Mouse (Mus musculus): Measurements from ENCODE around the gene Mef2b. TPM values are rescaled to one million over a fixed set of nuclear protein-coding genes. Genes with fewer than 3 reads are reported as not detected.
"Not testable (repeated sequence)": the region's sequence is repeated elsewhere in the genome, so short reads cannot be mapped to it uniquely, and the experiment has no call there.

Mef2b gene
- total RNA-seq, 2 experiments from 2014 or later: 0.46 to 0.49 TPM

DNA sequence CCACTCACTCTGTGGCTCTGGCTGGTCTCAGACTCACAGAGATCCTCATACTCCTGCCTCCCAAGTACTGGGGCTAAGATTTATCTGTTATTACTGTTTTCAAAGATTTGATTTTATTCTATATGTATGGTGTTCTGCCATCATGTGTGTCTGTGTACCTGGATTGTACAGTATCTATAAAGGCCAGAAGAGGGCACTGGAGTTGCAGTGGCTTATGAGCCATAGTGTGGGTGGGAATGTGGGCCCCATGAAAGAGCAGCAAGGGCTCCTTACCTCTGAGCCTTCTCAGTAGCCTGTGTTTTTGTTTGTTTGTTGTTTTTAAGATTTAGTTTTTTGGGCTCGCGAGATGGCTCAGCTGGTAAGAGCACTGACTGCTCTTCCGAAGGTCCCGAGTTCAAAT is 39.6 kb downstream of the Mef2b start:
- no peak for DNase-seq

DNA sequence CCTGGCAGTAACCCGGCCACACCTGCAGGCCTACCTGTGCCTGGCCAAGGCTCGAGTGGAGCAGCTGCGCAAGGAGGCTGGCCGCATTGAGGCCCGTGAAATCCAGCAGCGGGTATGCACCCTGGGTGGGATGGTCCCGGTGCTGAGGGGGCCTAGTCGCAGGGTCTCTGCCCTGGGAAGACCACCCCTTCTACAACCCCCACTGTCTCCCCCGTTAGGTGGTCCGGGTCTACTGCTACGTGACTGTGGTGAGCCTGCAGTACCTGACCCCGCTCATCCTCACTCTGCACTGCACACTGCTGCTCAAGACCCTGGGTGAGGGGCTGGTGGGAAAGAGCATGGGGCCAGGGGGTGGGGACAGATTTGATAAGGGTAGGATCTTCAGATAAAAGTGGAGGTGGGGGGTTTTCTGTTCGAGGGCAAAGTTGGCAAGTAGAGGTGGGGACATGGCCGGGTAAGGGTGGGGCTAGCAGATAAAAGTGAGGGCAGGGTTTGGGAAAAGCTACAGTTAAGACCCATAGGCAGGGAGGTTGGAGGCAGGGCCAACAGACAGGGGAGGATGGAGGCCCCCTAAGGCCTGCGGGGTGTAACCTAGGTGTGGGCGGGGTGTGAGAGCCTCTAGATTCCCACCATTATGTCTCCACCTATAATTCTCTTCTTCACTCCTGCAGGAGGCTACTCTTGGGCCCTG is 41.8 kb downstream of the Mef2b start:
- DNase-seq: no peak

DNA sequence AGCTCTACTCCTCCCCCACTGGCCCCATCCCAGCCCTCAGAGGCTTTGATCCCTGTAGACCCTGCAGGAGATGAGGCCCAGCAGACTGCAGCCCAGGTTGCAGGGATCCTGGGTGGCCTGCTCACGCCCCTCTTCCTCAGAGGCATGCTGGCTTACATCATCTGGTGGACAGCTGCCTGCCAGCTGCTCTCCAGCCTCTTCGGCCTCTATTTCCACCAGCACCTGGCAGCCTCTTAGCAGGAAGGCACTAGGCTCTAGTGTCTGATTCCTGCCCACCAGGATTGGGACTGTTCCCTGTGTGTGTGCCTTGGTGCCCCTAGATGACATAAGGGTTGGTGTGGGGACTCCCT is 42.4 kb downstream of the Mef2b start:
- DNase-seq: no peak

DNA sequence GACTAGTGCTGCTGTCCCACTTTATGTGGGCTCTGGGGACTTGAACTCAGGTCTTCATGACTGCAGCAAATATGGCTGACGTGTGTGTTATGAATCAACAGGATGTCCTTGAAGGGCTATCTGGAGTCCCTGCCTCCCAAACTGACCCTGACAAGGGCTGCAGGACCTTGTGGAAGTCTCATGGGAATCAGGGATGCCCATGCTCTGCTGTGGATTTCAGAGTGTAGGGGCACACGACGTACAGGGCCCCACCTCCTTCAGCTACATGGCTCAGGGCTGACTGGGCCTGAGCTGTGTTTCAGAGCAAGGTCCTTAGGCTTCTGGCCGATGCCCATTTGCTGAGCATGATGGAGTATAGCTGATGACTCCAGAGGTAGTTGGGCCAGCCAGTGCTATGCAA is 43.7 kb downstream of the Mef2b start:
- peak in 1 of 2 experiments; percentile 29 for DNase-seq

DNA sequence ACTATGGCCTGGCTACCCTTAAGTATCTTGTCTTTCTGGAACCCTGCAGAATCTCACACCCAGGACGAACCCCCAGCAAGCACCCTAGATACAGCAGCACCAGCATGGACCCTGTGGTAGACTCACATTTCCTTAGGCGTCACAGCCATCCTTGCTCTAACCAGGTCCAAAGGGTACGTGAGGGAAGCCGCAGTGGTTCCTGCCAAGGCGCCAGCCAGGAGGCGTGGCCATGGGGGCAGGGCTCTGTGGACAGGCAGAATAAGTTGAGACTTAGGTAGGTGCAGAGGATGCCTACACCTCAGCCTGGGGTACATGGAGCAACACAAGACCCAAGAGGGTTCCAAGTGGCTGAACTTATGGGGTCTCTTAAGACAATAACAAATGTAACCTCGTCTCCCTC is 49.2 kb downstream of the Mef2b start:
- DNase-seq: peak in 1 of 2 experiments; percentile 47

DNA sequence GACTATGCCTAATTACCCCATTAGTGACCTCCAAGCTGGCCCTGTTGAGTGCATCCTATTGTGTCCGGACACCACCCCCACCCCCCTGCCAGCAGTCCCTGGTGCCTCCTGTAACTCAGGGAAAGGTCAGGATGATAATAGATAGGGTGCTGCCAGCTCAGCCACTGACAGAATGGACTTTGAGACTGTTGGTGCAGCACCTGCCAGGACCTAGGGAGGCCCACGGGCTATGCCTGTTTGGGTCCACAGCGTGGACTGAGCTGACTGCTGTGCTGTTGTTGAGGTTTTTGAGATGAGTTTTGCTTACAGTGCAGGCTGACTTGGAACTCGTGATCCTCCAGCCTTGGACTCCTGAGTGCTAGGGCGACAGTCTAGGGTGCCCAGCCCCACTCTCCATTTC is 53.7 kb downstream of the Mef2b start:
- no peak for DNase-seq

DNA sequence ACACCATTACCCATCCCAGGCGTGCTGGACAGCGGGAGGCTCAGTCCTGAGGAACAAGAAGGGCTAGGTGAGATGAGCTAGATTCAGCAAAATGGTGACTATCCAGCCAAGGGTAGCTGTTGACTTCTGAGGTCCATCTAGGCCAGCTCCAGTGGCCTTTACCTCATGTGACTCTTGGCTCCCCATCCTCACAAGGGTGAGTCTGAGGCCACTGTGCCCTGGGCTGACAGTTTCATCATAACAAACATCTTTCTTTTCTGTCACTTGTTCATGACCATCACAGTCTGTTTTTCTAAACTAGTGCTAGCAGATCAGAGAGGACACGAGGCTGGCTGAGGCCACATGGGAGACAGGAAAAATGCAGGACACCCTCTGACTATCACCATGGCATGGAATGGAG is 54.7 kb downstream of the Mef2b start:
- peak in 1 of 2 experiments; percentile 53 for DNase-seq

DNA sequence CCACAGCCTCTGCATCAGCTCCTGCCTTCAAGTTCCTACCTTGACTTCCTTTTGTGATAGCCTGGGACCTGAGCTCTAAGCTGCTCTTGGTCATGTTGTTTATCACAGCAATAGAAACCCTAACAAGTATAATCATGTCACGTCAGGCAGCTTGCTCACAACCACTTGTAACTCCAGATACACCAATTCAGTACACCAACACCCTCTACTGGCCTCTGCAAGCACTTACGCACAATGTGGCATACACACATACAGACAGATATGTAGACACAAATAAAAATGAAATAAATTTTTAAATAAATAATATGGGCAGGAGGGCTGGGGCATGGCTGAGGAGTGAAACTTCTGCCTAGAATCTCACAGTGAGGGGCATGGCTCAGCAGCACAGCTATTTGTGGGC is 56.3 kb downstream of the Mef2b start:
- no peak for DNase-seq

DNA sequence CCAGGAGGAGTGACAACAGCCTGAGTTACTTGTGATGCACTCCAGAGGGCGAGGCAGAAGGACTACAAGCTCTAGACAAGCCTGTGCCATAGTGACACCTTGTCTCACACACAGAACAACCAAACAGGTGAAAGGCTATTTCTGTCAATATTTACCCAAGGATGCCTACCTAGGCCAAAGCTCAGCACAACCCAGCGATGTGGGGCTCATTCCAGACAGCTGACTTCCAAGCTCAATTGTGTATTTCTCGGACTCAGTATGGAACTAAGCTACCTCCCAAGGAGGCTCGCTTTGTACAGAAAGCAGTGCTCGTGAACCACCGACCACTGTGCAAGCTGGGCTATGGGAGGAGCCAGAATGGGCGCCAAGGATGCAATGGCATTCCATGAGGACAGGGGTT is 58.1 kb downstream of the Mef2b start:
- no peak for DNase-seq

DNA sequence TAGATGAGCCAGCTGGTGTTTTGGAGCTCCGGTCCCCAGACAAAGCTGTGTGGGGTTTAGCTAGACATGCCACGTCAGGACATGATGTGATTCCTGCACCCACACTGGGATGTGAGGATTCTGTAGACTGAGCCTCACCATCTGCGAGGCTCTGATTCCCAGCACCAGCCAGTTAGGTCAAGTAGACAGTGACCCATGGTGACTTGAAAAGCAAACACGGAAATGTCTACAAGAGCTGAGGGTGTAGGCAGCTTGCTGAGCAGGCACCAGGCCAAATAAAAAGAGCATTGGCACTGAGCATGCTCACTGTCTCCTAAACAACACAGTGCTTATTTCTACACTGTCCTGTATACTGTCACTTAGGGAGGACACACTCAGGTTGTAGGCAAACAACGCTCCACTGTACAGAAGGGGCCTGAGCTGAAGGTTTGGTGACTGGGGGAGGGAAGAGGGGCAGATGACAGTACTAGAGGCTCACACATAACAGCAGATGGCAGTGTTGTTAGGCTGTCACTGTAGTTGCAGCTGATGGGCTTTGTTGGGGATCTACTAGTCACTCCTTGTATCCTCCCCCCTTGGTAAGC is 60.7 kb downstream of the Mef2b start:
- peak in 1 of 2 experiments; percentile 31 for DNase-seq

DNA sequence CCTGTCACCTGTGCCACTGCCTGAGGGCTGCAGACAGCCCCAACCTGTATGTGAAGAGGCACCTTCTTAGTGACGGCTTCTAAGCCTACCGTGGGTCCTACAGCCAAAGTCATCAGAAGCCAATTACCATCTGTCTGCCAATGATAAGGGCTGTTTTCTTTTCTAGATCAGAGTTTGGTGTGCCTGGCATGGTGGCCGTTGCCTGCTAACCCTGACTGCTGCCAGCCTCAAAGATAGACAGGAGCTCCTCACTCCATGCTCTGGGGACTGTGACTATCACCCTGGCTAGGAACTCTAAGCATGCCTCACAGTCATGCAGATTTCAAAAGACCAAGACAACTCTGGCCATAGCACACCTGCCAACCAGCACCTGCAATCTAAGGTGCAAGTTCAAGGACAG is 61.9 kb downstream of the Mef2b start:
- no peak for DNase-seq

DNA sequence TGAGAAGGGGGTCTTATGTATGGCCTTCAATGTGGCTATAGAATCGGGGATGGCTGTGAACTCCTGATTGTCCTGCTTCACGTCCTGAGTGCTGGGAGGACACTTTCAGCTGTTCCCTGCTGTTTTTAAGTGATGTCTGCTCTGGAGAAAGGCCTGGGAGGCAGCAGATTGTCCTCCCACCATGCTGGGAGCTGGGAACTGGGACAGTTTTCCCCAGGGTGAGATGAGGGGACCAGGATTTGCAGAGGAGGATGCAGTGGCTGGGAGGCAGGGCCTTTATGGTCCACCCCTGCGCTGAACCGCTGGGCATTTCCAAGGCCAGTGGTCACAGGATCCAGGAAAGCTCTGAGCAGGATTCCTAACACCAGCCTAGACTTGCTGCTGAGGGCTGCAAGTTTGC is 63.6 kb downstream of the Mef2b start:
- no peak for DNase-seq

DNA sequence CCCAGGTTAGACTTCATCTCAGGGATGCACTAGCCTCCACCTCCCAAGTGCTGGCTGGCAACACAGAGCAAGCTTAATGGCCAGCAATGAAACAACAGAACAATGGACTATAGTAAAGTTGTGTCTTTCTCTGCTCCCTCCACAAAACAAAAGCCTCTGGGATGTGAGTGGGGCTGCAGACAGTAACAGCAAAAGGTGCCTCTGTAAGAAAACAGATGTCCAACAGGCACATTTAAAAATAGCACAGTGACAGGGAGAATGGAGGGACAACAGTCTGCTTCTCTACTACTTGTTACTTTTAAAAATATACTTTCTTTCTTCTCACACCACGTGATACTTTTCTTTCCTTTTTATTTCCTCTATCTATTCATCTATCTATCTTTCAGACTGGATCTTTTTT is 65.2 kb downstream of the Mef2b start:
- no peak for DNase-seq

DNA sequence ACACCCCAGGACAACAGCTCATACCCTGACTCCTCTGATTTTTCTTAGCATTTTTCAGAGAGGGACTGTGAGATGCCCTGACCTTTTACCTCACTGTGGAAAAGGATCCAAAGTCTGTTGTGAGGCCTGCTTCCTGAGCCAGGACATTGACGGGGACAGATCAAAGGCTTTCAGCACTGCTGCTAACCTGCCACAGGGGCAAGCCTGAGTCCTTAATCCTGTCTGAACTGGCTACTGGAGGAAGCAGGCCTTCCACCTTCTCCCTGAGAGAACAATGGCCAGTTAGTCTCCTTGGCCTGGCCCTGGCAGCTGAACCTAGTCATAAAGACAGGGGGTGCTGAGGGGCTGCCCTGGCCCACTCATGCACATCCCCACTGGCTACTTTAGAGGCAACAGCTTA is 68.6 kb downstream of the Mef2b start:
- no peak for DNase-seq

DNA sequence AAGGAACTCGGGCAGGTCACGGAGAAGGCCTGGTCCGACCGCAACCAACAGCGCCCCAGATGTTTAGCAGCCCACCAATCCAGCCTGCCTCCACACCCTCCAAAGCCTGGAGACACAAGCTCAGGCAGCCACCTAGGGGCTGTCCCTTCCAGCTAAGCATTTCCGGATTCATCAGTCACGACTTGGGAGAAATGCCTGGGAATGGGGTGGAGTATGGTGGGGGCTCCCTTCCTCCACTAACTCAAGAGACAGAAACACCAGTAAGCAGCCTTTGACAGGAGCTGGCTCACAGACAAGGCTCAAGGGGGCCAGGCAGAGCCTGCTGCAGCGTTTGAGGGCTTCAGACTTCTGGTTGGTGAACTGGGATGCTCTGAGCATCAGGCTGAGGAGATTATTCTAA is 71.0 kb downstream of the Mef2b start:
- DNase-seq: no peak

DNA sequence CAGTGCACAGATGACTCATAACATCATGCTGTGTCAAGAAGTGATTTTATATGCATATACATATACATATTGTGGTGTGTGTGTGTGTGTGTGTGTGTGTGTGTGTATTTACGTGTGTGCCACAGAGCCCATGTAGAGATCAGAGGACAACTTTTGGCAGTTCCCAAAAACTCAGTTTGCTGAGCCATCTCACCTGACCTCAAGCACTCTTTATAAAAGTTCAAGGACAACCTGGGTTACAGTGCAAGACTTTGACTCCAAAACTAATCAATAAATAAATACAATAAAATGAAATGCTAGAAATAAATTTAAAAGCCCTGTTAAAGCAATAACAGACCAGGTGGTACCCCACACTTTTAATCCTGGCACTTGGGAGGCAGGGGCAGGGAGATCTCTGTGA is 71.8 kb downstream of the Mef2b start:
- no peak for DNase-seq

DNA sequence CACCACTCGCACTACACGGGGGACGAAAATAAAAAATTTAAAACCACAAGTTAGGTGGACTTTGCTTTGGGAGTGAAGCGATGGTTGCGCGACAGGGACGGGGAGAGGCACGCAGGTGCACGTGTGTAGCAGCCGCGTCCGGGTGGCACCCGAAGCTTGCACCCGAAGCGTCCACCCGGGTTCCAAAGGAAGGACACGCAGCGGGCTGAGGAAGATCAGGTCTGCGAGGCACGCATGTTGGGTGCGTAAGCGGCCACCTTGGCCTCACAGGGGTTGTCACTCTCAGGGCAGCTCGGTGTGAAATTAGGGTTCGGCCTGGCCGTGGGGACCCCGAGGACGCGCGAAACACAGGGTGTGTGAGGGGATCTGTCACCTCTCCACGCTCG is 72.2 kb downstream of the Mef2b start:
- DNase-seq: peak; percentile 49 to 63

DNA sequence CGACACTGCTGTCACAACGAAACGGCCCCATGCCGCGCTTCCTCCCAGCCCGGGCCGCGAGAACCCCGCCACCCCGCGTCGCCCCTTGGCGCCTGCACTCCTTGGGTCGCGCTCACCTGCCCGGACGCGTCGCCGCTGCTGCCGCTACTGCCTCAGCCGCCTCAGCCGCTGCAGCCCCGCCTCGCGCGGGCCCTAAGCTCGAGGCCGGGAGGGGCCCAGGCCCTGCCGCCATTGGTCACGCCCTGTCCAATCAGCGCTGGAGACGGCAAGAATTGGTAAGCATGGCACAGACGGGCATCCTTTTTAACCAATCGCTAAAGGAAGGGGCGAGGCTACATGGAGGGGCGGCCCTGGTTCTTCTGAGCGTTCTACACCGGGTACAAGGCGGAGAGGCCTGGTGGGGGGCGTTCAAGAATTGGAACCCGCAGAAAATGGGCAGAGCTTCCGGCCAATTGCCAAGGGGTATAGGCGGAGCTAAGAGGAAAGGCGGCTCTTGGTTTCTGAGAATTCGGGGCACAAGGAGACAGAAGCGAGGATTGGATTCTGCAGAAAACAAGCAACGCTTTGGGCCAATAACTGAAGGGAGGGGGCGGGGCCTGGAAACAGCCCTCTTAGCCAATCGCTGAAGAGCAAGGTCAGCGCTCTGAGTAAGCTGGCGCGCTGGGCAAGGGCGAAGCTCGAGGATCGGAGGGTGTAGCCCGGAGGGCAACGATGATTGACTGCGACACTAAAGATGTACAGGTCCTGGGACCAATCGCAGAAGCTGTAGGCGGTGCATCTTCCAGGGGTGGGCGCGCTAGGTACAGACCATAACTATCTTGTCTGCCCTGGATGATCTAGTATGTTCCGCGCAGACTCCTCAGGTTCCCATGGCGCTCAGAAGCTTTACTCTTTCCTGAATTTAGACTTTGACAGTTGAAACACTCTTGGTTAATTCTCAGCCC is 72.9 kb downstream of the Mef2b start, which contains the start of gene Slc25a42:
Slc25a42 (minus strand) TSS at position 194 of the 944 bp plus-strand sequence.
- peak; percentile 96 to 98 for DNase-seq

DNA sequence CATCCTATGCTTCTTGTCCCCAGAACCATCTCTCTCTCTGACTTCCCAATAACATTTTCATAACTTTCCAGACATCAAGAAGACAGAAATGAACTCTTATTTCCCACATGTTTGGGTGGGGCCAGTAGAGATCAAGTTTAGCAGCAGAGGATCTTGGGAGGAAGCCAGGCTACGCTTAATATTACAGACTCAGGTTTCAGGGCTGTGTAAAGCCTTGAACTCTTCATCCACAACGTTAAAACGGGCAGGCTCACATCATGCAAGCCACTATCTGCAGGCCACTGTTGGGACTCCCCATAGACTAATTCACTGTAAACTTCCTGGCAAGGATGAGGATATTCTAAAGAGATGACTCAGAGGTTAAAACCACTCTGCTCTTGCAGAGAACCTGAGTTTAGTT is 74.9 kb downstream of the Mef2b start:
- no peak for DNase-seq

DNA sequence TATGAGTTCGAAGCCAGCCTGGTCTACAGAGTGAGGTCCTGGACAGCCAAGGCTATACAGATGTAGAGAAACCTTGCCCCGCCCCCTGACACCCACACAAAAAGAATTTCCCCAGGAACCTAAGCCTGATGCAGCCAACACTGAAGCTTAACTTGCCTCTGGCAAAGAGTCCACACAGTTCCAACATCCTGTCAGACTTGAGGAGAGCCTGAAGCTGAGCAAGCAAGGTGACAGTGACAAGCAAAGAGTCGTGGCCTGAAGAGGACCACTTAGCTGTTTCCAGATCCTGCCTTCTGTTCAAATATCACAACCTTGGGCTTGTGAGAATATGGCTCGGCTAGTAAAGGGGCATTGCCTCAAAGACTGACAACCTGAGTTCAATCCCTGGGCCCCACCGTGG is 75.6 kb downstream of the Mef2b start:
- no peak for DNase-seq

DNA sequence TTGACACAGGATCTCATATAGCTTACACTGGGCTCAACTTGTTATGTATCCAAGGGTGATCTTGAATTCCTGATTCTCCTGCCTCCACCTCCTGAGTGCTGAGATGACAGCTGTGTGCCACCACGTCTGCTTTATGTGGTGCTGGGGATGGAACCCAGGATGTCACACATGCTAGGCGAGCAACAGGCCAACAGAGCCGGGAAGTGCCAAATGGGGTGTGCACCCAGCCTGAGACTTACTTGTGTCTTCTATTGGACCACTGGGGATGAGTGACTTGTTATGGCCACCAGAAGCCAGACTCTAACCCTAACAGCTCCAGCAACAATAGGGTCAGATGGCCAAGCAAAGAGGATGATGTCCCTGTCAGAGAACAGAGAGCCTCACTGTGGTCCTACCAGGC is 76.7 kb downstream of the Mef2b start:
- DNase-seq: not testable (repeated sequence)

DNA sequence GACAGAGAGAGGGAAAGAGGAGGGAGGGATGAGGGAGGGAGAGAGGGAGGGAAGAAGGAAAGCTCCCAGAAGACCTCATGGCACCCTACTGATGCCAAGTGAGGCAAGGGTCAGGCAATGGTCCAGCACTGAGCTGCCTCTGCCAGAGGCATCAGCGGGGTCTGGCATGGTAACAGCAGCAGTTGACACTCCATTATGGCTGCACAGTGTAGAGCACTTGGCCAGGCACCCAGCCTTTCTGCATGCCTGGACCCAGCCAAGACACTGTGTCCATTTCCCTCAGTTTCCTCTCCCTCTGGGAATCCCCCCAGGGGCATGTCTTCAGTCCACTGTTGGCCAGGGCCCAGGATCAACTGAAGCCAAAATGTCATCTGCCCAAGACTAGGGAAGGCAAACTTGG is 77.1 kb downstream of the Mef2b start:
- peak; percentile 66 to 72 for DNase-seq
